Mouse (Mus musculus) kidney, adult 2 months (tissue): ENCODE measurements at regions not wholly inside any gene's neighbourhood (a gene's known extent, or its start where the extent isn't known, plus 50 kb on each side); places are given as distances from the start of the nearest gene placed in this dataset.

Experiments used
- CTCF ChIP-seq: fragments of 200-500 bp; conservative IDR thresholded peaks from 2 replicates; pipeline ENCODE4 v1.5.1; 2011; ENCODE audit warnings: low read depth, mild to moderate bottlenecking, control low read depth, low read length, moderate library complexity, mixed read lengths; ENCODE audit not compliant: insufficient read depth, insufficient read length
- POLR2A ChIP-seq: fragments of 200-500 bp; IDR thresholded peaks from one replicate; pipeline ENCODE4 v1.6.1; 2011; ENCODE audit warnings: low read depth, low read length, control low read depth

DNA sequence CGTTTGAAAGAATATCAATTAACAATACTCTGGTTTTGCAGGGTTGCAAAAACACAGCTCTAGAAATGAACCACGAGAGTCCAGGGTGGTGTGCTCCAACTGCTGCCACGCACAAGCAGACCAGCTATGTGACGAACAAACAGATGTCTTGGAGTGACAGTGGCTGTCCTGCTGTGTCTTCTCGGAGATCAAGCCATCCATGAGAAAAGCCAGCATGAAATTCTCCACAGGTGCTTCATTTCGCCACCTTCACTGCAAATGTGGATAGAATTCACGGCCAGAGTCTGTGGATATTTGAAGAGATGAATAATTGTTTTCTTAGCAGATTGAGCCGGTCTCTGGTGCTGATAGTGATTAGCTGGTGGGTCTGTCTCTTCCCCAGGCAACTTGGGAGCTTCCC is 246.3 kb upstream of the Daam1 start:
- no peak for TF ChIP-seq POLR2A
- TF ChIP-seq CTCF, result no peak
